ENCODE assay signal across 13 mouse cellular contexts in genomic region chr12:112438206-112438605, GRCm38 (mm10).
DNase-seq lines count a peak whose midpoint lies in the region.
"Had no signal": no experiment of that assay in that cellular context is flagged by ENCODE, and none has a peak within 500 bp of the region (broad histone marks: within the 10 kb centered on the region; RNA-seq: fewer than 3 reads in every experiment).

No protein-coding gene starts in this region.

- DNase-seq in cerebellum, adult 11-12 months: peak; percentile 27
- no peak for DNase-seq in cerebellum, adult 9-10 months
- DNase-seq in right cerebral cortex, postnatal 10 days (ENCODE audit: low spot score in 2 of 2): peak; percentile 45 to 56
- no peak for DNase-seq in right cerebral cortex, postnatal 14 days
- no peak for DNase-seq in Muller cell, postnatal 12 days (ENCODE audit: inconsistent ontology term)
- DNase-seq: adrenal gland, adult 2 months; adrenal gland, postnatal 10 days; adrenal gland, postnatal 25 days; B cell, adult 2 months; cerebellum, adult 11 months; cerebellum, adult 2 months; cerebellum, postnatal 36 days; forebrain, postnatal 0 days had no signal

Comparison
In these comparisons a context has a peak if more than half of its experiments do, and no peak if none do; other contexts are left out.
1. DNase-seq: peak in cerebellum, adult 11-12 months (single experiment) and right cerebral cortex, postnatal 10 days (2 of 2); none in cerebellum, adult 9-10 months (single experiment), right cerebral cortex, postnatal 14 days (single experiment) and Muller cell, postnatal 12 days (single experiment).